Mouse (Mus musculus): ENCODE results near the gene Colca2. TPM values are rescaled to one million over a fixed set of nuclear protein-coding genes. Genes with fewer than 3 reads are reported as not detected.
A peak's percentile ranks its signal among the peaks of the same experiment; 100 is the strongest.

Colca2 gene
- polyA plus RNA-seq, 1 experiment from 2014 or later: 1.0 TPM

- Histone ChIP-seq H3K9ac (no peak overlapping the region), H3K27ac (replicated peaks) (no peak overlapping the region), H3K4me1 (replicated peaks) (no peaks in the 10 kb centered on the region), H3K4me2 (no peak overlapping the region), H3K27me3 (no peaks in the 10 kb centered on the region), H3K4me3 (no peak overlapping the region), H3K36me3 (no peaks in the 10 kb centered on the region), H3K9me3 (no peaks in the 10 kb centered on the region)
- ATAC-seq (ENCODE audit: low FRiP score, low read depth): no peak
- 88% methylated on average over 5 of the region's 5 CpGs for WGBS
Observed at GRCm38 (mm10) chr9:51258426-51258825, 19.9 kb downstream of the Colca2 start.

GRCm38 (mm10) chr9:51256780-51257502 lies 21.4 kb downstream of the Colca2 start:
- H3K27me3 ChIP-seq: no peaks in the 10 kb centered on the region
- H3K9me3 ChIP-seq: no peaks in the 10 kb centered on the region
- ATAC-seq (ENCODE audit: low FRiP score, low read depth): no peak

GRCm38 (mm10) chr9:51238741-51239385 lies 39.5 kb downstream of the Colca2 start:
- Histone ChIP-seq H3K4me3 (no peak overlapping the region), H3K36me3 (no peaks in the 10 kb centered on the region), H3K9ac (no peak overlapping the region), H3K27ac (replicated peaks) (0 out of 2 replicates have a peak overlapping the region, but pooled peaks have one; percentile 31), H3K27me3 (peaks cover 4% of the 10 kb centered on the region; the same call in 1 of the 2 replicates), H3K9me3 (no peaks in the 10 kb centered on the region), H3K4me2 (no peak overlapping the region), H3K4me1 (replicated peaks) (peaks cover 8% of the 10 kb centered on the region)
- ATAC-seq (ENCODE audit: low FRiP score, low read depth): peak; percentile 69; the same call in 1 of the 2 replicates
- 51% methylated on average over 12 of the region's 12 CpGs for WGBS

More at GRCm38 (mm10) chr9:51256780-51257502, 21.4 kb downstream of the Colca2 start:
- H3K27ac ChIP-seq (replicated peaks): no peak overlapping the region
- H3K4me2 ChIP-seq: no peak overlapping the region
- 66% methylated on average over 4 of the region's 4 CpGs for WGBS
- no peaks in the 10 kb centered on the region for H3K4me1 ChIP-seq (replicated peaks)
- no peaks in the 10 kb centered on the region for H3K36me3 ChIP-seq
- H3K4me3 ChIP-seq: no peak overlapping the region
- no peak overlapping the region for H3K9ac ChIP-seq

- Histone ChIP-seq H3K9me3 (no peaks in the 10 kb centered on the region), H3K4me2 (no peak overlapping the region), H3K4me1 (replicated peaks) (no peaks in the 10 kb centered on the region), H3K9ac (no peak overlapping the region), H3K4me3 (no peak overlapping the region), H3K27ac (replicated peaks) (no peak overlapping the region), H3K27me3 (no peaks in the 10 kb centered on the region; the same call in 1 of the 2 replicates), H3K36me3 (no peaks in the 10 kb centered on the region)
- 95% methylated on average over 8 of the region's 8 CpGs for WGBS
- no peak for ATAC-seq (ENCODE audit: low FRiP score, low read depth)
Observed at GRCm38 (mm10) chr9:51232163-51232562, 46.2 kb downstream of the Colca2 start.

GRCm38 (mm10) chr9:51230701-51231389 lies 47.5 kb downstream of the Colca2 start:
- 86% methylated on average over 4 of the region's 4 CpGs for WGBS

GRCm38 (mm10) chr9:51225636-51226166 lies 52.7 kb downstream of the Colca2 start:
- Histone ChIP-seq H3K27ac (replicated peaks) (no peak overlapping the region), H3K4me3 (no peak overlapping the region), H3K4me1 (replicated peaks) (no peaks in the 10 kb centered on the region), H3K4me2 (no peak overlapping the region), H3K36me3 (no peaks in the 10 kb centered on the region), H3K9ac (no peak overlapping the region), H3K27me3 (no peaks in the 10 kb centered on the region), H3K9me3 (no peaks in the 10 kb centered on the region)
- ATAC-seq (ENCODE audit: low FRiP score, low read depth): no peak
- WGBS: 88% methylated on average over 5 of the region's 5 CpGs

More at GRCm38 (mm10) chr9:51230701-51231389, 47.5 kb downstream of the Colca2 start:
- H3K36me3 ChIP-seq: no peaks in the 10 kb centered on the region
- no peak overlapping the region for H3K4me2 ChIP-seq
- no peak overlapping the region for H3K9ac ChIP-seq
- H3K27me3 ChIP-seq: no peaks in the 10 kb centered on the region; the same call in 1 of the 2 replicates
- H3K4me3 ChIP-seq: no peak overlapping the region
- ATAC-seq (ENCODE audit: low FRiP score, low read depth): no peak
- no peaks in the 10 kb centered on the region for H3K4me1 ChIP-seq (replicated peaks)
- no peak overlapping the region for H3K27ac ChIP-seq (replicated peaks)
- H3K9me3 ChIP-seq: no peaks in the 10 kb centered on the region

Other genes with a start within 250 kb of the Colca2 start
- not detected in 2 replicates for gene Btg4, start 217.7 kb downstream of the Colca2 start, polyA plus RNA-seq (2015; fragmentation: Nextera tagmentation; extraction: Ambion mirVana)
- 1.2 and 3.3 TPM in 2 replicates for gene Layn, start 201.5 kb downstream of the Colca2 start, polyA plus RNA-seq (2015; fragmentation: Nextera tagmentation; extraction: Ambion mirVana)
- gene 4833427G06Rik, start 176.5 kb downstream of the Colca2 start, polyA plus RNA-seq (2015; fragmentation: Nextera tagmentation; extraction: Ambion mirVana): 0.77 and 1.2 TPM in 2 replicates
- gene Gm32742, start 113.1 kb downstream of the Colca2 start, polyA plus RNA-seq (2015; fragmentation: Nextera tagmentation; extraction: Ambion mirVana): not detected in 2 replicates
- 0.10 and 0.27 TPM in 2 replicates for gene Pou2af1, start 64.9 kb downstream of the Colca2 start, polyA plus RNA-seq (2015; fragmentation: Nextera tagmentation; extraction: Ambion mirVana)
- gene 1810046K07Rik, start 50.3 kb upstream of the Colca2 start, polyA plus RNA-seq (2015; fragmentation: Nextera tagmentation; extraction: Ambion mirVana): not detected in 2 replicates